Mouse (Mus musculus) E14TG2a.4 (cell line): Measurements from ENCODE around the gene Usp16.

Source experiments
- CTCF ChIP-seq: conservative IDR thresholded peaks from 2 replicates; pipeline ENCODE4 v1.5.1; 2014; ENCODE audit warnings: low read length
- NANOG ChIP-seq: IDR thresholded peaks from 2 replicates; pipeline ENCODE4 v1.6.1; 2014; ENCODE audit warnings: borderline replicate concordance, low read length, mixed read lengths
- POU5F1 ChIP-seq: IDR thresholded peaks from 2 replicates; pipeline ENCODE4 v1.6.1; 2014; ENCODE audit warnings: low read length, borderline replicate concordance

DNA sequence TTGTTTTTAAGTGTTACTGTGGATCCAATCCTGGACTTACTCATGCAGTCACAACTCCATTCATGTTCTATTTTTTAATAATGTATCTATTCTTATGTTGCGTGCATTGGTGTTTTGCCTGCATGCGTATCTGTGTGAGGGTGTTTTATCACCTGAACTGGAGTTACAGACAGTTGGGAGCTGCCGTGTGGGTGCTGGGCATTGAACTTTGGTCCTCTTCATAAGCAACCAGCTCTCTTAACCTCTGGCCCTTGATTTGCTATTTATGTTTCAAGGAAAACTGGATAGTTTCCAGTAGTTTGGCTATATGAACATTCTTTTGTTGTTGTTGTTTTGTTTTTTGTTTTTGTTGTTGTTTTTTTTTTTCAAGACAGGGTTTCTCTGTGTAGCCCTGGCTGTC, 9.0 kb upstream of the Usp16 start:
- TF ChIP-seq CTCF (no peak), POU5F1 (no peak), NANOG (no peak)
